Mouse (Mus musculus) liver, embryonic 11.5 days (tissue): ENCODE measurements at regions not wholly inside any gene's neighbourhood (a gene's known extent, or its start where the extent isn't known, plus 50 kb on each side); places are given as distances from the start of the nearest gene placed in this dataset.

ENCODE experiments used
- ATAC-seq: fragments of 200-750 bp; cut with Nextera tagmentation; replicated peaks from 2 replicates; pipeline ENCODE4 v1.8.0; 2017; ENCODE audit warnings: moderate number of reproducible peaks, mild to moderate bottlenecking, moderate TSS enrichment, moderate library complexity; ENCODE audit not compliant: low FRiP score
- DNase-seq: peaks from one replicate; pipeline ENCODE4 v3.0.0-alpha.2; 2017; ENCODE audit warnings: low spot score
- H3K27ac ChIP-seq: fragments of 300-500 bp; sonication (generic); 2 replicates; pipeline ENCODE4 v1.5.1; 2014; ENCODE audit warnings: mild to moderate bottlenecking, low read depth, low read length, control low read depth
- H3K27me3 ChIP-seq: fragments of 300-500 bp; sonication (generic); replicated peaks from 2 replicates; pipeline ENCODE4 v1.6.1; 2014; ENCODE audit warnings: low read length, mixed read lengths; ENCODE audit not compliant: control insufficient read depth, insufficient read depth
- H3K36me3 ChIP-seq: fragments of 300-500 bp; sonication (generic); 2 replicates; pipeline ENCODE4 v1.6.1; 2014; ENCODE audit warnings: mild to moderate bottlenecking, low read length, moderate library complexity, mixed read lengths; ENCODE audit not compliant: control insufficient read depth, insufficient read depth
- H3K4me1 ChIP-seq: fragments of 300-500 bp; sonication (generic); replicated peaks from 2 replicates; pipeline ENCODE4 v1.6.1; 2014; ENCODE audit warnings: low read length, mixed read lengths; ENCODE audit not compliant: control insufficient read depth, insufficient read depth
- H3K4me2 ChIP-seq: fragments of 300-500 bp; sonication (generic); 2 replicates; pipeline ENCODE4 v1.6.1; 2014; ENCODE audit warnings: mild to moderate bottlenecking, control low read depth, moderate library complexity
- H3K4me3 ChIP-seq: fragments of 300-500 bp; sonication (generic); 2 replicates; pipeline ENCODE4 v1.5.1; 2014; ENCODE audit warnings: low read depth, low read length, control low read depth
- H3K9ac ChIP-seq: fragments of 300-500 bp; sonication (generic); 2 replicates; pipeline ENCODE4 v1.6.1; 2014; ENCODE audit warnings: low read depth, low read length, control low read depth
- H3K9me3 ChIP-seq: fragments of 300-500 bp; sonication (generic); 2 replicates; pipeline ENCODE4 v1.6.1; 2016; ENCODE audit warnings: low read length, inconsistent platforms, mixed read lengths; ENCODE audit not compliant: control insufficient read depth
- WGBS: fragments of 180-500 bp; shearing (Covaris S2); extraction: QIAGEN DNeasy Blood & Tissue Kit; methylation state at CpG from one replicate; pipeline ENCODE4 v1.1.7; 2014; 5-methylcytosine and 5-hydroxymethylcytosine counted together

DNA sequence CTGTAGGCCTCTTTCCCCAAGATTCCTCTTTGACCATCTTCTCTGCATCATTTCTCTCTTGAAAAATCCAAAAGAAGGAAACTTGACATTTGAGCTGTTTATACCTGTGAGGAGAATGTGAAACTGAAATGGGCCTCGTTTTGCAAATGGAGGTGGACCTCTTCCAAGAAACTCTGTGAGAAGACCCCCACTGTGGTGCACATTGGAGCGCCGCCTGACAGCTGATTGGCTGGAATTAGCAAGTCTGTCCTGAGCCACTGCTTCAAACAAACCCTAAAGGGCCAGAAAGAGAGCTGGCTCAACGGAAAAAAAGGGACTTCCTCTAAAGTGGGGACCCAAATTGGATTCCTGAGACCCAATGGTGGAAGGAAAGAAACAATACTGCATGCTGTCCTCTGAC, 250.9 kb upstream of the Trpc7 start:
- Histone ChIP-seq H3K4me1 (no peaks in the 10 kb centered on the region), H3K27me3 (no peaks in the 10 kb centered on the region), H3K4me2 (no peak overlapping the region), H3K27ac (no peak overlapping the region), H3K36me3 (no peaks in the 10 kb centered on the region), H3K9me3 (no peaks in the 10 kb centered on the region), H3K4me3 (no peak overlapping the region), H3K9ac (no peak overlapping the region)
- no peak for ATAC-seq
- no peak for DNase-seq
- WGBS: 42% methylated on average over 4 of the region's 4 CpGs

DNA sequence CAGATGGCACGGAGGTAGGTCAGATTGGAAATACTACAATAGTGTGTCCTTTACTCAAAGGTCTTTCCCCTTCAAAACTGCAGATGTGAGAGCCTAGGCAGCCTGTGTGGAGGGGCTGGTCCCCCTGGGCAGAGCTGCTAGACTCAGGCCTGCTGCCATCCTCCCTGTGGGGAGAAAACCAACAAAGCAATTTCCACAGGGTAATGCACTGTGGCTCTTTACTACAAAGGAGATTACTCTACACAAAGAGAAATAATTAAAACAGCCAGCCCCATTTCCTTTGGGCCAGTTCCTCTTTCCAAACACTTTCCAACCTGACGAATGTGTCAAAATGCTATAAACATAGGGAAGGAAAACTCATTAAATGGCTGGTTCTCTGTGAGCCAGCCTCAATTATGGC, 250.0 kb upstream of the Trpc7 start:
- no peaks in the 10 kb centered on the region for H3K36me3 ChIP-seq
- H3K4me1 ChIP-seq: no peaks in the 10 kb centered on the region
- H3K27me3 ChIP-seq: no peaks in the 10 kb centered on the region
- no peaks in the 10 kb centered on the region for H3K9me3 ChIP-seq
- no peak overlapping the region for H3K9ac ChIP-seq
- H3K4me3 ChIP-seq: no peak overlapping the region
- no peak overlapping the region for H3K27ac ChIP-seq
- ATAC-seq (no peak), DNase-seq (no peak)
- no peak overlapping the region for H3K4me2 ChIP-seq
- 59% methylated on average over 2 of the region's 2 CpGs for WGBS

DNA sequence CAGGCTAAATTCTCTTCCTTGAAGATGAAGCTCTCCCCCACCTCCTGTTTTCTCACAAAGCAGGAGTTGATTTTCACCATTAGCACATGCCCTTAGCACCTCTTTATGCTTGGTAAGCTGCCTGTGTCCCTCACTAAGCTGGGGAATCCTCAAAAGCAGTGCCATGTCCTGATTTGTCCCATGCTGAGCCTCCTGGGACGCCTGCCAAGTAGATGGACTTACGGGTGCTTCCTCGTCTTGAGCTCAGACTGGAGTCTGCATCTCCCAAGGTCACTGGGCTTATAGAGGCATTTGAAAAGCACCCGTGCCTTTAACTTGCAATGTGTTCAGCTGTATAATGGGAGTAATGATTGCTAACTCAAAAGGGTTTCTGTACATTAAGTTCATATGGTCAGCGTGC, 247.1 kb upstream of the Trpc7 start:
- no peak overlapping the region for H3K4me2 ChIP-seq
- 50% methylated on average over 5 of the region's 5 CpGs for WGBS
- H3K9ac ChIP-seq: no peak overlapping the region
- H3K4me3 ChIP-seq: no peak overlapping the region
- no peaks in the 10 kb centered on the region for H3K9me3 ChIP-seq
- H3K27me3 ChIP-seq: no peaks in the 10 kb centered on the region
- no peak for ATAC-seq
- H3K36me3 ChIP-seq: no peaks in the 10 kb centered on the region
- H3K4me1 ChIP-seq: no peaks in the 10 kb centered on the region
- H3K27ac ChIP-seq: no peak overlapping the region
- DNase-seq: no peak

DNA sequence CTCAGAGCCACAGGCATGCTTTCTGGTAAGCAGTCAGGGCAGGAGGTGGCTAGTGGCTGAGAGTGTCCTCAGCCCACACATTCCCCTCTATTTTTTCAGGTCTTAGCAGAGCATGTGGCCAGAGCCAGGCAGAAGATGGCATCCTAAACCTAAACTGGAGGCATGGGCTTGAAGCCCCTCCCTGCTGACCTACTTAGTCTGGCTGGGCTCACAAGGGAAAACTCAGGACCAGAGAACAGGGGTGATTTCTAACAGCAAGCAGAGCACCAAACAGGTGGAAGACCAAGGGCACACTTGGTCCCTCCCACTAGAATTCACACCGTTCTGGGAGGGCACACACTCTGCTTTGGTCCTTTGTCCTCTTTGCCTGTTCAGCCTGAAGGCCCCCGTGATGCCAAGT, 246.6 kb upstream of the Trpc7 start:
- Histone ChIP-seq H3K27ac (no peak overlapping the region), H3K4me3 (no peak overlapping the region), H3K4me1 (no peaks in the 10 kb centered on the region), H3K27me3 (no peaks in the 10 kb centered on the region), H3K36me3 (no peaks in the 10 kb centered on the region), H3K9me3 (no peaks in the 10 kb centered on the region), H3K4me2 (no peak overlapping the region), H3K9ac (no peak overlapping the region)
- no peak for ATAC-seq
- 14% methylated on average over 2 of the region's 2 CpGs for WGBS
- DNase-seq: no peak

DNA sequence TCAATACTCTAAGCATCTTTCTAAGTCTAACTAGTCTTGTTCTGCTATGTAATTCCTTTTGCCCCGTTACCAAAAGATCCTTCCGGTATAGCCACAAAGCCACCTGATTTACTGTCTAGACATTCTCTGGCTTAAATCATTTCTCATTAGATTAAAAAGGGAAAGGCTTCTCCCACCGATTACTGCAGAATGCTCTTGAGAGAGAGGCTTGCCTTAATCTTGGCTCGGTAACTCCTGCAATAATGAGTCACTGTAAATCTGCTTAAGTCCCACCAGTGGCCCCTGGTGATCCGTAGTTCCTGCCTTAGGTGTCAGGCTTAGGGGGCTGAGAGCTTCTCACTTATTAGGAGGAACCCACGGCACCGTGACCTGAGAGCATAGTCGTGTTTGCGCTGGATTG, 220.1 kb upstream of the Trpc7 start:
- H3K36me3 ChIP-seq: no peaks in the 10 kb centered on the region
- DNase-seq (no peak), ATAC-seq (no peak)
- H3K27me3 ChIP-seq: no peaks in the 10 kb centered on the region
- no peak overlapping the region for H3K27ac ChIP-seq
- H3K4me2 ChIP-seq: no peak overlapping the region
- H3K9ac ChIP-seq: no peak overlapping the region
- no peaks in the 10 kb centered on the region for H3K9me3 ChIP-seq
- H3K4me3 ChIP-seq: no peak overlapping the region
- H3K4me1 ChIP-seq: no peaks in the 10 kb centered on the region
- 61% methylated on average over 9 of the region's 9 CpGs for WGBS

DNA sequence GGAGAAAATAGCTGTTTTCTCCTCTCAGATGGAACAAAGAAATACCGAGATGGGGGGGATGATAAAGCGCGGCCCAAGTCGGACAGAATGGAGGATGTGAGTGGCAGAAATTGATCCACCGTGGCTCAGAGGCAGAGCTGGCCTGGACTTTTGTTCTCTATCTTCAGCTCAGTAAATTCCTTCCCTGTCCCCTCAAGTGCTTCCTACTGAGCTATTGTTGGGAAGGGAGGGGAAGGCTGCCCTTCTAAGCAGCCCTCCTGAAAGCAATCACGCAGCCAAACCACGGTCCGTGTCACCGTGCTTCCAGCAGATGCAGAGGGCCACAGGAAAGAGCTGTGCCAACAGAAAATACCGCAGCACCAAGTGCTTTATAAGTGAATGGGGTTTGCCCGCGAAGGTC, 212.2 kb upstream of the Trpc7 start:
- no peak overlapping the region for H3K27ac ChIP-seq
- no peak for ATAC-seq
- no peak for DNase-seq
- no peaks in the 10 kb centered on the region for H3K9me3 ChIP-seq
- H3K4me3 ChIP-seq: no peak overlapping the region
- 22% methylated on average over 12 of the region's 12 CpGs for WGBS
- H3K4me2 ChIP-seq: no peak overlapping the region
- H3K9ac ChIP-seq: no peak overlapping the region
- H3K36me3 ChIP-seq: no peaks in the 10 kb centered on the region
- no peaks in the 10 kb centered on the region for H3K4me1 ChIP-seq
- H3K27me3 ChIP-seq: no peaks in the 10 kb centered on the region

DNA sequence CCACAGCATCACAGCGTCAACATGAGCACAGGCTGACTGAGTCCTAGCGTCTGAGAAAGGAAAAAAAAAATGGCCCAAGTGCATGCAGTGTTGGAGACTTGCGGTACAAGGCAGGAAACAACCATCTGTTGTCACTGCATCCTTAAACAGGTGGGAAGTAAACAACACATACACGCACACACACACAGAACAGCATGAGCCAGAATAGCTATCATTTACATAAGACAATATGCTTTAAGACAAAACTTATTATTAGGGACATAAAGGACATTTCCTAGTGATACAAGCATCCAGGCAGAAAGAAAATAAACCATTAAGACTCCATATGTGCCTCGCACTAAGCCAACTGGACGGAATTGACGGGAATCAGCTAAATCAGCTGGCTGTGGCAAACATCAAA, 203.8 kb upstream of the Trpc7 start:
- Histone ChIP-seq H3K9me3 (no peaks in the 10 kb centered on the region), H3K27me3 (no peaks in the 10 kb centered on the region), H3K9ac (no peak overlapping the region), H3K36me3 (no peaks in the 10 kb centered on the region), H3K4me2 (no peak overlapping the region), H3K4me3 (no peak overlapping the region), H3K4me1 (no peaks in the 10 kb centered on the region), H3K27ac (no peak overlapping the region)
- DNase-seq (no peak), ATAC-seq (no peak)
- WGBS: 87% methylated on average over 7 of the region's 7 CpGs

DNA sequence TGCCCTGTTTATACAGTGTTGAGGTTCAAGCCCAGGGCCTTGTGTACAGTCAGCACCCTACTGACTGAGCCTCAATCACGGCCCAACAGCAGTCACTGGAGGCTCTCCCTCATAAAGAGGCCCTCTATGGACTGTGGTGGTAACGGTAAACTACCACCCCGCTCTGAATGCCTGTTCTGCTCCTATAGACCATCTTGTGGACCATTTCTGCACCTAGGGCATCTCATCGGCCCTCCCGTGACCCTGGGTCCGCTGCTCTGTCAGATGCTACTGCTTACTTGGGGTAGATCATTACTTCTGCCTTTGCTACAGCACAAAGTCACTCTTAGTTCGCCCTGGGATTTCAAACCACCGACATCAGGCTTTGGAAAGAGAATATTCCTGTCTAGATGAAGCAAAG, 196.1 kb upstream of the Trpc7 start:
- H3K36me3 ChIP-seq: no peaks in the 10 kb centered on the region
- H3K4me2 ChIP-seq: no peak overlapping the region
- no peaks in the 10 kb centered on the region for H3K27me3 ChIP-seq
- WGBS: 89% methylated on average over 8 of the region's 8 CpGs
- H3K4me3 ChIP-seq: no peak overlapping the region
- H3K27ac ChIP-seq: no peak overlapping the region
- H3K9ac ChIP-seq: no peak overlapping the region
- H3K9me3 ChIP-seq: no peaks in the 10 kb centered on the region
- no peaks in the 10 kb centered on the region for H3K4me1 ChIP-seq
- DNase-seq (no peak), ATAC-seq (no peak)

DNA sequence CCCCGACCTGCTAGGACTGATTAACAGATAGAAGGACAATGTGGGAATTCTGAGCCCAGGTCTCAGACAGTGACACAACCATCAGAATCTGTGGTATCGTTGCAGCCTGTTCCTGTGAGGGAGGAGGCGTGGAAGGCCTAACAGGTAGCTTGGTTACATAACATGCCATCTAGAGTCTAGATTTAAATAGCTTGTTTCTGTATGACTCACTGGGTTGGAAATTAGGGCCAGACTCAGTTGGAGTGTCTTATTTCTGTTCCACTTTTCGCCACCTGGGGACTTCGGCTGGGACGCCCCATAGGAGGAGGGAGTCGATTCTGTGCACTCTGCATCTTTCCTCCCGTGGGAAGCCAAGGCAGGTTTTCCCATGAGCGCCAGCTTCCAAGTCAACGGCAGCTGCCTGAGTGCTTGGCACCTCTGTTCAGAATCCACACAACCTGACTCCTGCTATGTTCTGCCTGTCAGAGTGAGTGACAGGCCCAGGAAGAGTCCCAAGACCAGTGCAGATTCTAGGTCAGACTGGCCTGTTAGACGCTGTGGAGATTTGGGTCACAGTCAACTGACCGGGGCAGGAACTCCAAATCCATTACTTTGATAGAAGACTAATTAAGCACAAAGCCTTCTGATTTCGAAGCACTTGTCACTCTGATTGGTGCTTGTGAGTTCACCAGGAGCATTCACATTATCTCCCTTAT, 193.7 kb upstream of the Trpc7 start:
- Histone ChIP-seq H3K27ac (no peak overlapping the region), H3K9ac (no peak overlapping the region), H3K4me1 (no peaks in the 10 kb centered on the region), H3K27me3 (no peaks in the 10 kb centered on the region), H3K4me2 (no peak overlapping the region), H3K9me3 (no peaks in the 10 kb centered on the region), H3K36me3 (no peaks in the 10 kb centered on the region), H3K4me3 (no peak overlapping the region)
- ATAC-seq: no peak
- 80% methylated on average over 13 of the region's 13 CpGs for WGBS
- DNase-seq: no peak
